Mouse (Mus musculus): ENCODE measurements around the gene 2700097O09Rik. TPM values are rescaled to one million over a fixed set of nuclear protein-coding genes. Genes with fewer than 3 reads are reported as not detected.
"Not testable (repeated sequence)": the region's sequence is repeated elsewhere in the genome, so short reads cannot be mapped to it uniquely, and the experiment has no call there.

2700097O09Rik gene
- polyA plus RNA-seq (2015; fragmentation: Nextera tagmentation; extraction: Ambion mirVana), result 31.9 and 34.6 TPM in 2 replicates

DNA sequence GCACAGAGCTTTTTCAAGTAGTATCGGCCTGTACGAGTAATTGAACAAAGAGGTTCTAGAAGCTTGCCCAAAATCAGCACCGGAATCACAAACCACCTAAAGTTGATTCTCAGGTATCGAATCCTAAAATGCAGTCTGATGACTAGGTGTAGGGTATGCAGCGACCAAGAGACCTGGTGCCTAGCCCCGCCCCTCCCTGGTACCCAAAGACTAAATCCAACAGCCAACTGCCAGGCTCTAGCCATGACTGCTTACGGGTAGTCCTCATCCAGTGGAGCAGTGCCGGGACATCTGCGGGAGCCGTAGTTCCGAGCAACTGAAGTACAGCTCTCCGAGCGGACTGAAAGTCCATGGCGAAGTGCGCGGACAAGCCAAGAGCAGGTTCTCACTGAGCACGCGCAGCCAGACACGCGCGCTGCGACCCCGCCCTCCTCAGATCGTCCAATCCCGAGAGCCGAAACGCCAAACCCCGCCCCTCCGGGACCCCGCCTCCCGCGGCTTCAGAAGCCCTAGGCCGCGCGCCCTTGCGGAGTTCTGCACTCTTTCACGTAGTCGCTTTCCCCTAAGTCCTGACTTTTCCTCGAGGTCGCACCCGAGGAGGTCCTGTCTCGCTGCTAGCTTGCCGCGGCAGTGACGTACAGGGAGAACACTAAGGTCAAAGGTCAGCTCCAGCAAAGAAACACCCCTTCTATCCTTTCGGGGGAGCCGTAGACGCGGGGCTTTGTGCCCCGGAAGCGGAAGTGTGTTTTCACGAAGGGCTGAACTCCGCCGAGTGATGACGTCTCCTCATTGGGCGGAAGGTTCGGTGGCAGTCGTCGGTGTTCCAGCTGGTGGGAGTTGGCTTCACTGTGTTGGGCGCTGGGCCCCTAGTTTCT lies at the start of gene 2700097O09Rik, which contains the start of gene Srp54a:
Gene 2700097O09Rik (minus strand): TSS at position 385 of the 875 bp plus-strand sequence.
Gene Srp54a (plus strand): TSS at position 537 of the 875 bp plus-strand sequence.
- under 1% methylated on average over 55 of the region's 60 CpGs for WGBS
- peak within 1 kb of the TSS; percentile 72 for H3K4me3 ChIP-seq (replicated peaks)
- not testable (repeated sequence) for H3K36me3 ChIP-seq; H3K4me1 ChIP-seq; H3K27me3 ChIP-seq; H3K9me3 ChIP-seq (replicated peaks)
- peak within 1 kb of the TSS; percentile 71 for H3K9ac ChIP-seq
- peak within 1 kb of the TSS; percentile 93 for H3K27ac ChIP-seq (replicated peaks)
- H3K4me2 ChIP-seq (replicated peaks), result peak within 1 kb of the TSS; percentile 57
- peak; percentile 97 for ATAC-seq (ENCODE audit: insufficient number of reproducible peaks, low FRiP score, low TSS enrichment, low read depth)

GRCm38 (mm10) chr12:55124731-55125130 lies 44.8 kb upstream of the 2700097O09Rik start:
- H3K27ac ChIP-seq (replicated peaks), result not testable (repeated sequence)
- WGBS, result no CpG with 5 or more reads among the region's 18 CpGs

DNA sequence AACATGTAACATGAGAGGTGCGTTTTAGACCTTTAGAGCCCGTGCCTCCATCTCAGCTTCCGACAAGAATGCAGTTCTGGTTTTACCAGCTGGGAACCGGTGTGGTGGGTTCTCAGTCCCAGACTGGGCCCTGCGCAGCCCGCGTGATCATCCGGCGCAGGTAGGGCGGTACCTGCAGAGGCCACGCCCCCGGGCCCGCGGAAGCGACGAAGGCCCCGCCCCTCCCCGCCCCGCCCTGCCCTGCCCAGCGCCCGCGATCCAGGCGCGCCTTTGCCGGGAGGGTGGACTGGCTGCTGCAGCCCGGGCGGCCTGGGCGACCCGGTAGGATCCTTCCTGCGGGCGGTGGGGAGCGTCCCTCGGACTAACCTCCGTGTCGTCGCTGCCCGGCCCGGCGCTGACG lies 44.3 kb upstream of the 2700097O09Rik start, which contains the start of gene Fam177a:
Gene Fam177a (plus strand): TSS at position 228 of the 400 bp plus-strand sequence.
- H3K9ac ChIP-seq; H3K27ac ChIP-seq (replicated peaks); H3K4me1 ChIP-seq; H3K9me3 ChIP-seq (replicated peaks); H3K27me3 ChIP-seq; H3K36me3 ChIP-seq; H3K4me3 ChIP-seq (replicated peaks); H3K4me2 ChIP-seq (replicated peaks): not testable (repeated sequence)
- WGBS, result no CpG with 5 or more reads among the region's 40 CpGs
- peak; percentile 98 for ATAC-seq (ENCODE audit: insufficient number of reproducible peaks, low FRiP score, low TSS enrichment, low read depth)

More at GRCm38 (mm10) chr12:55124731-55125130, 44.8 kb upstream of the 2700097O09Rik start:
- H3K4me2 ChIP-seq (replicated peaks); H3K4me1 ChIP-seq; H3K4me3 ChIP-seq (replicated peaks); H3K36me3 ChIP-seq; H3K9me3 ChIP-seq (replicated peaks); H3K9ac ChIP-seq; H3K27me3 ChIP-seq: not testable (repeated sequence)
- ATAC-seq (ENCODE audit: insufficient number of reproducible peaks, low FRiP score, low TSS enrichment, low read depth), result peak; percentile 27; the same call in 1 of the 2 replicates

DNA sequence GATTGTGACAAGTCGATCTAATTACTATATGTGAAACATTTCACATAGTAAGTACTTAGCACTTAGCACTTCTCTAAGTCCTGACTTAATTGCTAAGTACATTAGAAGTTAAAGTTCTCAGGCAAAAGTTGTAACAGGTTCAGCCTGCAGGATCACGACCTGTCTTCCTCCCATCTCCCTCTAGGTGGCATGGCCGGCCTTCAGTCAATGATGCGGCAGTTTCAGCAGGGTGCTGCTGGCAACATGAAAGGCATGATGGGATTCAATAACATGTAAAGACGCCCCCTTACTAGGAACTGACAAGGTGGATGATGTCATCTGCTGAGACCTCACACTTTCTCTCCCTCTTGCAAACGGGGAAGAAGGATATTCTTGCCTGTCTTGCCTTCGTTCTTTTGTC lies 32.7 kb upstream of the 2700097O09Rik start:
- H3K36me3 ChIP-seq; H3K27me3 ChIP-seq; H3K9ac ChIP-seq; H3K9me3 ChIP-seq (replicated peaks); H3K4me3 ChIP-seq (replicated peaks); H3K4me2 ChIP-seq (replicated peaks); ATAC-seq (ENCODE audit: insufficient number of reproducible peaks, low FRiP score, low TSS enrichment, low read depth); H3K4me1 ChIP-seq; H3K27ac ChIP-seq (replicated peaks): not testable (repeated sequence)
- no CpG with 5 or more reads among the region's 7 CpGs for WGBS

- H3K27me3 ChIP-seq; ATAC-seq (ENCODE audit: insufficient number of reproducible peaks, low FRiP score, low TSS enrichment, low read depth); H3K4me2 ChIP-seq (replicated peaks); H3K9ac ChIP-seq; H3K27ac ChIP-seq (replicated peaks); H3K4me3 ChIP-seq (replicated peaks); H3K4me1 ChIP-seq; H3K36me3 ChIP-seq; H3K9me3 ChIP-seq (replicated peaks): not testable (repeated sequence)
- 75% methylated on average over 1 of the region's 7 CpGs for WGBS
Measured at GRCm38 (mm10) chr12:55092127-55092526, 12.2 kb upstream of the 2700097O09Rik start.

- peak overlapping the region; percentile 71 for H3K9ac ChIP-seq
- not testable (repeated sequence) for H3K4me1 ChIP-seq; H3K36me3 ChIP-seq; ATAC-seq (ENCODE audit: insufficient number of reproducible peaks, low FRiP score, low TSS enrichment, low read depth); H3K9me3 ChIP-seq (replicated peaks); H3K27me3 ChIP-seq
- peak overlapping the region; percentile 72 for H3K4me3 ChIP-seq (replicated peaks)
- H3K27ac ChIP-seq (replicated peaks), result peak overlapping the region; percentile 93
- under 1% methylated on average over 25 of the region's 25 CpGs for WGBS
- peak overlapping the region; percentile 35 for H3K4me2 ChIP-seq (replicated peaks)
Measured at GRCm38 (mm10) chr12:55080601-55080942, 662 bp upstream of the 2700097O09Rik start.

- not testable (repeated sequence) for H3K4me1 ChIP-seq; H3K36me3 ChIP-seq; H3K9me3 ChIP-seq (replicated peaks); H3K27ac ChIP-seq (replicated peaks); ATAC-seq (ENCODE audit: insufficient number of reproducible peaks, low FRiP score, low TSS enrichment, low read depth); H3K27me3 ChIP-seq; H3K4me3 ChIP-seq (replicated peaks); H3K9ac ChIP-seq; H3K4me2 ChIP-seq (replicated peaks)
- WGBS, result 40% methylated on average over 2 of the region's 2 CpGs
Measured at GRCm38 (mm10) chr12:55078706-55079105, 1.2 kb downstream of the 2700097O09Rik start.

GRCm38 (mm10) chr12:55075296-55075695 lies 4.6 kb downstream of the 2700097O09Rik start:
- Histone ChIP-seq H3K36me3 (no peaks in the 10 kb centered on the region), H3K4me3 (replicated peaks) (no peak overlapping the region), H3K4me1 (peaks cover 3% of the 10 kb centered on the region; the same call in 1 of the 2 replicates), H3K27ac (replicated peaks) (no peak overlapping the region), H3K9ac (no peak overlapping the region), H3K9me3 (replicated peaks) (no peaks in the 10 kb centered on the region), H3K27me3 (no peaks in the 10 kb centered on the region), H3K4me2 (replicated peaks) (no peak overlapping the region)
- 94% methylated on average over 2 of the region's 2 CpGs for WGBS
- no peak for ATAC-seq (ENCODE audit: insufficient number of reproducible peaks, low FRiP score, low TSS enrichment, low read depth)

GRCm38 (mm10) chr12:55073686-55074085 lies 6.2 kb downstream of the 2700097O09Rik start:
- no peak for ATAC-seq (ENCODE audit: insufficient number of reproducible peaks, low FRiP score, low TSS enrichment, low read depth)
- Histone ChIP-seq H3K4me1 (peaks cover 3% of the 10 kb centered on the region; the same call in 1 of the 2 replicates), H3K4me3 (replicated peaks) (no peak overlapping the region), H3K9ac (no peak overlapping the region), H3K36me3 (no peaks in the 10 kb centered on the region), H3K9me3 (replicated peaks) (no peaks in the 10 kb centered on the region), H3K4me2 (replicated peaks) (no peak overlapping the region), H3K27ac (replicated peaks) (no peak overlapping the region), H3K27me3 (no peaks in the 10 kb centered on the region)
- WGBS, result 95% methylated on average over 7 of the region's 7 CpGs

GRCm38 (mm10) chr12:55072495-55072894 lies 7.4 kb downstream of the 2700097O09Rik start:
- Histone ChIP-seq H3K27me3 (no peaks in the 10 kb centered on the region), H3K4me2 (replicated peaks) (no peak overlapping the region), H3K36me3 (no peaks in the 10 kb centered on the region), H3K9me3 (replicated peaks) (no peaks in the 10 kb centered on the region), H3K9ac (no peak overlapping the region), H3K4me3 (replicated peaks) (no peak overlapping the region), H3K4me1 (0 out of 2 replicates have a peak, but pooled peaks cover 3% of the 10 kb centered on the region), H3K27ac (replicated peaks) (no peak overlapping the region)
- no peak for ATAC-seq (ENCODE audit: insufficient number of reproducible peaks, low FRiP score, low TSS enrichment, low read depth)
- 42% methylated on average over 4 of the region's 4 CpGs for WGBS

DNA sequence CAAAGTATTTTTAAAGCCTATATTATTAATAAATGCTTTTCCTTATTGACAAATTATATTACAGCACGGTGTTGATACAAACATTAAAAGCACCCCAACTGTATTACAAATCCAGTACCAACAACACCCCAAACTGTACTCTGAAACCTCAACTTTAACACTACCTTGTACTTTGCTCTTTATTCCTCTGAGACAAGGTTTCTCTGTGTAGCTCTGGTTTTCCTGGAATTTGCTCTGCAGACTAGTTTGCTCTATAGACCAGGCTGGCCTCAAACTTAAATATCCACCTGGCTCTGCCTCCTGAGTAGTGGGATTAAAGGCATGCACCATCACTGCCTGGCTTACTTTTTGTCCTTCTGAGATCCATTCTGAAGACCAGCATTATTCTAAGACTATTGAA lies 17.8 kb downstream of the 2700097O09Rik start:
- Histone ChIP-seq H3K4me2 (replicated peaks) (no peak overlapping the region), H3K9ac (no peak overlapping the region), H3K4me3 (replicated peaks) (no peak overlapping the region), H3K36me3 (peaks cover 13% of the 10 kb centered on the region; the same call in 1 of the 2 replicates), H3K27me3 (no peaks in the 10 kb centered on the region), H3K9me3 (replicated peaks) (no peaks in the 10 kb centered on the region), H3K4me1 (no peaks in the 10 kb centered on the region), H3K27ac (replicated peaks) (no peak overlapping the region)
- no peak for ATAC-seq (ENCODE audit: insufficient number of reproducible peaks, low FRiP score, low TSS enrichment, low read depth)
- whole genome bisulfite sequencing, result 92% methylated on average over 1 of the region's 1 CpGs
